Mouse (Mus musculus): ENCODE measurements around the gene Hsp90ab1. TPM values are rescaled to one million over a fixed set of nuclear protein-coding genes. Genes with fewer than 3 reads are reported as not detected.

The Hsp90ab1 gene
- polyA plus RNA-seq, 1 experiment from 2014 or later = 1,763 TPM

DNA sequence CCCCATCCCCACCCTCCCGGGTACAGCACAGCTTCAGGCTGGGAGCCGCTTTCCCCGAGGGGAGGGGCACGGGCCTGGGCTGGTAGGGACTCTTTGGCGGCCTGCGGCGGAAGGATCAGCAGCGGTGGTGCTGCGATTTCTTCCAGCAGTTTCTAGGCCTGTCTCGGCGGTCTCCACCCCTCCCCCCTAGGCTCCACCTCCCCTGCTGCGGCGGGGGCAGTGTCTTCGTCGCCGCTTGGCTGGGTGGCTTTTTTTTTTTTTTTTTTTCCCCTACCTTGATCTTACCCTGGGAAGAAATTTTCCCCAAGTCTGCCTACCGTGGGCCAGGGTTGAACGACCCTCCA lies 681 bp upstream of the Hsp90ab1 start:
- H3K36me3 ChIP-seq (ENCODE audit: poor library complexity, severe bottlenecking) = peaks cover 30% of the 10 kb centered on the region
- 0% methylated on average over 18 of the region's 18 CpGs for WGBS
- H3K27me3 ChIP-seq = no peaks in the 10 kb centered on the region
- peak overlapping the region; percentile 99 for H3K9ac ChIP-seq
- ATAC-seq = peak; percentile 67
- H3K9me3 ChIP-seq (replicated peaks) = no peaks in the 10 kb centered on the region
- peak overlapping the region; percentile 99 for H3K27ac ChIP-seq
- H3K4me2 ChIP-seq = peak overlapping the region; percentile 91
- peak overlapping the region; percentile 99 for H3K4me3 ChIP-seq
- peaks cover 45% of the 10 kb centered on the region for H3K4me1 ChIP-seq

GRCm38 (mm10) chr17:45572103-45573086 lies 676 bp downstream of the Hsp90ab1 start:
- ATAC-seq = peak; percentile 56
- Histone ChIP-seq H3K9me3 (replicated peaks) (no peaks in the 10 kb centered on the region), H3K27me3 (no peaks in the 10 kb centered on the region), H3K36me3 (ENCODE audit: poor library complexity, severe bottlenecking) (peaks cover 43% of the 10 kb centered on the region), H3K4me3 (peak overlapping the region; percentile 99), H3K4me1 (peaks cover 57% of the 10 kb centered on the region), H3K9ac (peak overlapping the region; percentile 99), H3K4me2 (peak overlapping the region; percentile 91), H3K27ac (peak overlapping the region; percentile 99)
- under 1% methylated on average over 55 of the region's 57 CpGs for WGBS

DNA sequence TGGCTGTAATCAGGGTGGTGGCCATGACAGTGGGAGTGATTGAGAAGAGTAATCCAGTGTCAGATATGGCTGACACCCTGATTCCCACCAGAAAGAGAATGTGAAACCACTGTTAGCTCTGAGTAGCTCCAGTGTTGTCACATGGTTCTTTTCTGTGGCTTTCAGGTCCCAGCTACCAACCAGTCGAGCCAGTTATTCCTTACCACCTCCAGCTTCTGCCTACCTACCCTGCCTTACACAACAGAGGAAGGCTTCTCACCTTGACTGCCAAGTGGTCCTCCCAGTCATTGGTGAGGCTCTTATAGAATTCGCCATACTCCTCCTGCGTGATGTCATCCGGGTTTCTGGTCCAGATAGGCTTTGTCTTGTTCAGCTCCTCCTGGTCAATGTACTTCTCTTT lies 3.1 kb downstream of the Hsp90ab1 start:
- Histone ChIP-seq H3K9me3 (replicated peaks) (no peaks in the 10 kb centered on the region), H3K27ac (no peak overlapping the region), H3K4me2 (no peak overlapping the region), H3K9ac (no peak overlapping the region), H3K4me1 (peaks cover 71% of the 10 kb centered on the region), H3K36me3 (ENCODE audit: poor library complexity, severe bottlenecking) (peaks cover 63% of the 10 kb centered on the region), H3K27me3 (no peaks in the 10 kb centered on the region), H3K4me3 (no peak overlapping the region)
- 85% methylated on average over 4 of the region's 4 CpGs for WGBS
- no peak for ATAC-seq

- H3K9me3 ChIP-seq (replicated peaks) = no peaks in the 10 kb centered on the region
- peaks cover 68% of the 10 kb centered on the region for H3K4me1 ChIP-seq
- H3K27me3 ChIP-seq = no peaks in the 10 kb centered on the region
- peaks cover 63% of the 10 kb centered on the region for H3K36me3 ChIP-seq (ENCODE audit: poor library complexity, severe bottlenecking)
- no peak overlapping the region for H3K4me2 ChIP-seq
- 87% methylated on average over 12 of the region's 12 CpGs for WGBS
- H3K4me3 ChIP-seq = no peak overlapping the region
- no peak for ATAC-seq
- no peak overlapping the region; the same call in 1 of the 2 replicates for H3K9ac ChIP-seq
- no peak overlapping the region; the same call in 1 of the 2 replicates for H3K27ac ChIP-seq
Measured at GRCm38 (mm10) chr17:45568990-45569389, 4.1 kb downstream of the Hsp90ab1 start.

DNA sequence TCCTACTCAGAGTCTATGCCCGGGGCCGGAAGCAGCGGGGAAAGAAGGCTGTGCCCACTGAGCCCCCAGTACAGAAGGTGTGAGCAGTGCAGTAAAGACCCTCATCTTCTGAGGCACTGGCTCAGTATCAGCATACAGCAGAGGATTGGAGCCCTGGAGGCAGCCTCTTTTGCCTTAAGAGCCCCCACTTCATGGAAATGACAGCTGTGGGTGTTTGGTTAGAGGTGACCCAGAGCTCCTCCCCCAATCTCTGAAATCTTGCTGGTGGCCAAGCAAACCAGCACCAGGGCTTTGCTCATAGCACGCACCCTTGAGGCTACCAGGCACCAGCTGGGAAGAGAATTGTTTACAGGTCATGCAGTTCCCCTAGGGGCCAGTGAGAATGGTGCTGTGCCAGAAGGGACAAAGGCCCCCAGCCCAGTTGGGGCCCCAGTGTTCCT lies 5.9 kb downstream of the Hsp90ab1 start:
- no peaks in the 10 kb centered on the region for H3K27me3 ChIP-seq
- 32% methylated on average over 4 of the region's 4 CpGs for WGBS
- no peaks in the 10 kb centered on the region for H3K9me3 ChIP-seq (replicated peaks)
- ATAC-seq = no peak
- no peak overlapping the region for H3K4me3 ChIP-seq
- peaks cover 63% of the 10 kb centered on the region for H3K36me3 ChIP-seq (ENCODE audit: poor library complexity, severe bottlenecking)
- 0 out of 2 replicates have a peak overlapping the region, but pooled peaks have one; percentile 1 for H3K4me2 ChIP-seq
- H3K9ac ChIP-seq = no peak overlapping the region
- peaks cover 68% of the 10 kb centered on the region for H3K4me1 ChIP-seq
- H3K27ac ChIP-seq = peak overlapping the region; percentile 61; the same call in 1 of the 2 replicates

DNA sequence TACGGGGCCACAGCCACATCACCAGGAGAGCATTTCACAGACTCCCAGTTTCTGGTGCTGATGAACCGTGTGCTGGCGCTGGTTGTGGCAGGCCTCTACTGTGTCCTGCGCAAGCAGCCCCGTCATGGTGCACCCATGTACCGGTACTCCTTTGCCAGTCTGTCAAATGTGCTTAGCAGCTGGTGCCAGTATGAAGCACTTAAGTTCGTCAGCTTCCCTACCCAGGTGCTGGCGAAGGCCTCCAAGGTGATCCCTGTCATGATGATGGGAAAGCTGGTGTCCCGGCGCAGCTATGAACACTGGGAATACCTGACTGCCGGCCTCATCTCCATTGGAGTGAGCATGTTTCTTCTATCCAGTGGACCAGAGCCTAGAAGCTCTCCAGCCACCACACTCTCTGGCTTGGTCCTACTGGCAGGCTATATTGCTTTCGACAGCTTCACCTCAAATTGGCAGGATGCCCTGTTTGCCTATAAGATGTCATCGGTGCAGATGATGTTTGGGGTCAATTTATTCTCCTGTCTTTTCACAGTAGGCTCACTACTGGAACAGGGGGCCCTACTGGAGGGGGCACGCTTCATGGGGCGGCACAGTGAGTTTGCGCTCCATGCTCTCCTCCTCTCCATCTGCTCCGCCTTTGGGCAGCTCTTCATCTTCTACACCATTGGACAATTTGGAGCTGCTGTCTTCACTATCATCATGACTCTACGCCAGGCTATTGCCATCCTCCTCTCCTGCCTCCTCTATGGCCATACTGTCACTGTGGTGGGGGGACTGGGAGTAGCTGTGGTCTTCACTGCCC lies 6.5 kb downstream of the Hsp90ab1 start:
- Histone ChIP-seq H3K4me1 (peaks cover 63% of the 10 kb centered on the region), H3K27me3 (no peaks in the 10 kb centered on the region), H3K4me3 (no peak overlapping the region), H3K27ac (peak overlapping the region; percentile 61; the same call in 1 of the 2 replicates), H3K36me3 (ENCODE audit: poor library complexity, severe bottlenecking) (peaks cover 61% of the 10 kb centered on the region), H3K9me3 (replicated peaks) (no peaks in the 10 kb centered on the region), H3K4me2 (0 out of 2 replicates have a peak overlapping the region, but pooled peaks have one; percentile 1), H3K9ac (0 out of 2 replicates have a peak overlapping the region, but pooled peaks have one; percentile 8)
- WGBS = 68% methylated on average over 18 of the region's 18 CpGs
- ATAC-seq = no peak

GRCm38 (mm10) chr17:45566031-45566359 lies 7.1 kb downstream of the Hsp90ab1 start:
- Histone ChIP-seq H3K9me3 (replicated peaks) (no peaks in the 10 kb centered on the region), H3K27me3 (no peaks in the 10 kb centered on the region), H3K4me1 (peaks cover 57% of the 10 kb centered on the region), H3K27ac (0 out of 2 replicates have a peak overlapping the region, but pooled peaks have one; percentile 6), H3K4me2 (0 out of 2 replicates have a peak overlapping the region, but pooled peaks have one; percentile 98), H3K4me3 (no peak overlapping the region), H3K36me3 (ENCODE audit: poor library complexity, severe bottlenecking) (peaks cover 56% of the 10 kb centered on the region), H3K9ac (no peak overlapping the region)
- no peak for ATAC-seq
- 83% methylated on average over 1 of the region's 1 CpGs for WGBS

GRCm38 (mm10) chr17:45565103-45565502 lies 8.0 kb downstream of the Hsp90ab1 start:
- H3K36me3 ChIP-seq (ENCODE audit: poor library complexity, severe bottlenecking) = peaks cover 47% of the 10 kb centered on the region
- peak overlapping the region; percentile 80 for H3K4me3 ChIP-seq
- peaks cover 48% of the 10 kb centered on the region for H3K4me1 ChIP-seq
- H3K4me2 ChIP-seq = peak overlapping the region; percentile 98
- peak overlapping the region; percentile 78; the same call in 1 of the 2 replicates for H3K27ac ChIP-seq
- WGBS = 92% methylated on average over 11 of the region's 11 CpGs
- H3K9ac ChIP-seq = peak overlapping the region; percentile 94
- no peak for ATAC-seq
- H3K9me3 ChIP-seq (replicated peaks) = no peaks in the 10 kb centered on the region
- H3K27me3 ChIP-seq = no peaks in the 10 kb centered on the region

DNA sequence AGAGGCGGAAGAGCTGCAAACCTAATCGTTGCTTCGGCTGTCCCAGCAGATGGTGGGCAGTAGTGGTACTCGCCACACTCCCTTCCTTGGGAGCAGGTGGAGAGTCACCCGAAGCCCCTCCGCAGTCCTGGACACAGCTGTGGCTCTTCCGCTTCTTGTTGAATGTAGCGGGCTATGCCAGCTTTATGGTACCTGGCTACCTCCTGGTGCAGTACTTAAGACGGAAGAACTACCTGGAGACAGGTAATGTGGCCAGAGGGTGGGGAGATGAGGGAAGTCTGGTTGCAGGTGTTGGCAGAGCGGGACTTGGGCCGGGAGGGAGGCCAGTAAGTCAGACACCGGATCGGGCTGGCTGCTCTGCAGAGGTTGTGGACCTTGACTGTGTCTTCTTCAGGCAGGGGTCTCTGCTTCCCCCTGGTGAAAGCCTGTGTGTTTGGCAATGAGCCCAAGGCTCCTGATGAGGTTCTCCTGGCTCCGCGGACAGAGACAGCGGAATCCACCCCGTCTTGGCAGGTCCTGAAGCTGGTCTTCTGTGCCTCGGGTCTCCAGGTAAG lies 8.5 kb downstream of the Hsp90ab1 start:
- no peaks in the 10 kb centered on the region for H3K27me3 ChIP-seq
- 8% methylated on average over 18 of the region's 18 CpGs for WGBS
- ATAC-seq = no peak

DNA sequence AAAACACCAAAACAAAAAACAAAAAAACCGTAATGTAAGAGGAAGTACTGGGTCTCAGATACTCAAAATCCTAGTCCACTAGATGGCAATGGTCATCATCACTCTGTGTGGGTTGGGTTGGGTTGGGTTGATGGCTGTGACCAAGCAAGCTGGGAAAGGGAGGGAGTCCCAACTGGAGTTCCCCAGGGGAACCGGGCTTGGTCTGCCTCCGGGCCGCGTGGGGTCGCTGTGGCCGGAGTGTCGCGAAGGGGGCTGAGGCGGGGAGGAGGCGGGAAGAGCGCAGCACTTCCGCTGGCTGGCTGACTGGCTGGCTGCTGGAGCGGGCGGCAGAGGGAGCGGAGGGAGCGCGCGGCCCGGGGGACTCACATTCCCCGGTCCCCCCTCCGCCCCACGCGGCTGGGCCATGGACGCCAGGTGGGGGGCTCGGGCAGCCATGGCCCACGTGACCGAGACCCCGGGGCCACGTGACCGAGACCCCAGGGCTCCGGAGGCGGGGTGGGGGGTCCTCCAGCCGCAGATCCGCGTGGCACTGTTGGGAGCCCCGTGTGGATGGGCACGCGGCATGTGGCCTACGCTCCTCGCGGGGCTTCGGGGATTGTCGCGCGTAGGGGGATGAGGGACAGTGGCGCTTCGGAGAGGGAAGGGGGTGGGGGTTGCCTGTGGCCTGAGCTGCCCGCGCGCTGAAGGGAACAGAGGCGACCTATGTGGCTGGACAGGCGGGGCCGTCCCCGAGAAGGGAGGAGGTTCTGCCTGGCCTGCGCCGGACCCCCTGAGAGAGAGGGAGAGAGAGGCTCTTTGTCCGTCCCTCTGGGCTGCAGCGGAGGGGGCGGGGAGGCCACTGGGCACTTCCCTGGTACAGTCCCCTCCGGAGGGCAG lies 9.2 kb downstream of the Hsp90ab1 start, which contains the start of gene Slc35b2:
Slc35b2 (plus strand) TSS at position 220 of the 876 bp plus-strand sequence.
- peak; percentile 87 for ATAC-seq
- Histone ChIP-seq H3K36me3 (ENCODE audit: poor library complexity, severe bottlenecking) (peaks cover 35% of the 10 kb centered on the region), H3K4me1 (peaks cover 38% of the 10 kb centered on the region), H3K27ac (peak within 1 kb of the TSS; percentile 78), H3K4me2 (peak within 1 kb of the TSS; percentile 98), H3K4me3 (peak within 1 kb of the TSS; percentile 80), H3K27me3 (no peaks in the 10 kb centered on the region), H3K9me3 (replicated peaks) (no peaks in the 10 kb centered on the region), H3K9ac (peak within 1 kb of the TSS; percentile 94)
- WGBS = under 1% methylated on average over 57 of the region's 61 CpGs

More for the DNA sequence above, 8.5 kb downstream of the Hsp90ab1 start:
- Histone ChIP-seq H3K4me1 (peaks cover 43% of the 10 kb centered on the region), H3K4me2 (peak overlapping the region; percentile 98), H3K9ac (peak overlapping the region; percentile 94), H3K36me3 (ENCODE audit: poor library complexity, severe bottlenecking) (peaks cover 42% of the 10 kb centered on the region), H3K9me3 (replicated peaks) (no peaks in the 10 kb centered on the region), H3K4me3 (peak overlapping the region; percentile 80), H3K27ac (peak overlapping the region; percentile 78)

DNA sequence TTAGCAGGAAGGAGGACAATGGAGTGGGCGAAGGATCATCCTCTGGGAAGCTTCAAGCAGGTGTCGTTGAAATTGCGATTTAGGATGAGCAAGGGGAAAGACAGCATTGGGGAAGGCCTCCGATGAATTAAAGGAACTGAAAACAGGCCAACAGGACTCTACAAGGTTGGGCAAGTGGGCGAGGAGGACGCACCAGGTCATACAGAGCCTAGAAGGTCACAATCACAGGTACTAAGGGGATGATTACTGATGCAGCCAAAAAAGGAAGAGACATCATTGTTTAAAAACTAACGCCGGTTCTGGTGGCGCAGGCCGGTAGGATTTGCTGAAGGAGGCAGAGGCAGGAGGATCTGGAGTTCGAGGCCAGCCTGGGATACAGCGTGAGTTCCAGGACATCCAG lies 9.9 kb downstream of the Hsp90ab1 start:
- Histone ChIP-seq H3K9me3 (replicated peaks) (no peaks in the 10 kb centered on the region), H3K27ac (no peak overlapping the region), H3K9ac (no peak overlapping the region), H3K4me2 (peak overlapping the region; percentile 98), H3K4me3 (no peak overlapping the region), H3K36me3 (ENCODE audit: poor library complexity, severe bottlenecking) (peaks cover 28% of the 10 kb centered on the region), H3K27me3 (no peaks in the 10 kb centered on the region), H3K4me1 (peaks cover 31% of the 10 kb centered on the region)
- WGBS = 80% methylated on average over 12 of the region's 12 CpGs
- no peak for ATAC-seq
